Comparison of ENCODE assay signal across 8 mouse cellular contexts in genomic region chr11:104233101-104233500, GRCm38 (mm10). TPM values are rescaled to one million over a fixed set of nuclear protein-coding genes. Genes with fewer than 3 reads are reported as not detected.
A peak's percentile ranks its signal among the peaks of the same experiment; 100 is the strongest.
DNase-seq lines count a peak whose midpoint lies in the region; ATAC-seq and TF ChIP-seq lines count a peak whose summit lies in the region.
"Had no signal": no experiment of that assay in that cellular context is flagged by ENCODE, and none has a peak within 500 bp of the region (broad histone marks: within the 10 kb centered on the region; RNA-seq: fewer than 3 reads in every experiment).

No protein-coding gene starts in this region.

- H3K36me3 ChIP-seq in forebrain, embryonic 11.5 days (ENCODE audit: control insufficient read depth, insufficient read depth, low read length): no peaks in the 10 kb centered on the region
- no peaks in the 10 kb centered on the region for H3K36me3 ChIP-seq in limb, embryonic 10.5 days
- H3K36me3 ChIP-seq in stomach, embryonic 14.5 days (ENCODE audit: control insufficient read depth, insufficient read depth, low read length): no peaks in the 10 kb centered on the region
- H3K36me3 ChIP-seq: liver, embryonic 13.5 days had no signal

- H3K4me3 ChIP-seq in lung, adult 2 months (replicated peaks; ENCODE audit: extremely low read depth, low read depth, low read length): peak overlapping the region; percentile 78
- peak overlapping the region; percentile 54 for H3K4me3 ChIP-seq in forebrain, embryonic 11.5 days (ENCODE audit: low read depth, low read length)
- H3K4me3 ChIP-seq in limb, embryonic 10.5 days: peak overlapping the region; percentile 69; the same call in 1 of the 2 replicates
- H3K4me3 ChIP-seq in stomach, embryonic 14.5 days (ENCODE audit: low read depth, low read length): peak overlapping the region; percentile 43; the same call in 1 of the 2 replicates

- no peak for TF ChIP-seq POLR2A in lung, adult 2 months (IDR thresholded peaks at IDR 0.05; ENCODE audit: borderline replicate concordance, extremely low read depth, low read depth, low read length)

- no peak for TF ChIP-seq CTCF in lung, adult 2 months (IDR thresholded peaks at IDR 0.05; ENCODE audit: insufficient read depth, low read length)

- peaks cover 16% of the 10 kb centered on the region for H3K4me1 ChIP-seq in lung, adult 2 months (ENCODE audit: control insufficient read depth, insufficient read depth, low read length)
- peaks cover 11% of the 10 kb centered on the region for H3K4me1 ChIP-seq in forebrain, embryonic 11.5 days (replicated peaks; ENCODE audit: control insufficient read depth, insufficient read depth, low read length)
- H3K4me1 ChIP-seq in limb, embryonic 10.5 days: peaks cover 38% of the 10 kb centered on the region
- H3K4me1 ChIP-seq in stomach, embryonic 14.5 days (ENCODE audit: control insufficient read depth, insufficient read depth, low read length): peaks cover 13% of the 10 kb centered on the region; the same call in 1 of the 2 replicates

- no peak overlapping the region for H3K27ac ChIP-seq in forebrain, embryonic 11.5 days (ENCODE audit: low read depth, low read length)
- H3K27ac ChIP-seq in limb, embryonic 10.5 days: no peak overlapping the region
- H3K27ac ChIP-seq in stomach, embryonic 14.5 days (ENCODE audit: low read length): no peak overlapping the region
- H3K27ac ChIP-seq: liver, embryonic 13.5 days had no signal

- H3K9ac ChIP-seq in forebrain, embryonic 11.5 days (ENCODE audit: low read length): no peak overlapping the region; the same call in 1 of the 2 replicates
- H3K9ac ChIP-seq in stomach, embryonic 14.5 days (replicated peaks; ENCODE audit: low read depth, low read length): no peak overlapping the region
- H3K9ac ChIP-seq: liver, embryonic 13.5 days had no signal

- no peak for ATAC-seq in forebrain, embryonic 11.5 days (replicated peaks; ENCODE audit: low FRiP score)
- no peak for ATAC-seq in stomach, embryonic 14.5 days (ENCODE audit: insufficient number of reproducible peaks, insufficient read depth, low FRiP score, low read depth)

- H3K9me3 ChIP-seq in forebrain, embryonic 11.5 days (ENCODE audit: control insufficient read depth, low read length): no peaks in the 10 kb centered on the region
- no peaks in the 10 kb centered on the region for H3K9me3 ChIP-seq in limb, embryonic 10.5 days (replicated peaks)
- H3K9me3 ChIP-seq in stomach, embryonic 14.5 days (ENCODE audit: control insufficient read depth, low read depth, low read length): no peaks in the 10 kb centered on the region
- H3K9me3 ChIP-seq: liver, embryonic 13.5 days had no signal

- 7% methylated on average over 10 of the region's 10 CpGs for WGBS in lung, adult 2 months
- under 1% methylated on average over 10 of the region's 10 CpGs for WGBS in forebrain, embryonic 11.5 days
- under 1% methylated on average over 10 of the region's 10 CpGs for WGBS in limb, embryonic 10.5 days
- WGBS in stomach, embryonic 14.5 days: 2% methylated on average over 10 of the region's 10 CpGs

- H3K4me2 ChIP-seq in forebrain, embryonic 11.5 days (ENCODE audit: low read depth, low read length, severe bottlenecking): peak overlapping the region; percentile 94
- peak overlapping the region; percentile 98; the same call in 1 of the 2 replicates for H3K4me2 ChIP-seq in stomach, embryonic 14.5 days (replicated peaks; ENCODE audit: low read depth, low read length)

- no peak for DNase-seq in lung, adult 2 months
- no peak for DNase-seq in lung, postnatal 10 days
- DNase-seq in forebrain, embryonic 11.5 days (ENCODE audit: low spot score): peak; percentile 59
- DNase-seq in limb, embryonic 10.5 days (ENCODE audit: low spot score): peak; percentile 37
- DNase-seq in cerebellum, adult 9-10 months: no peak
- no peak for DNase-seq in thymus, postnatal 0 days (ENCODE audit: low spot score)
- DNase-seq: liver, embryonic 13.5 days had no signal

- H3K27me3 ChIP-seq in forebrain, embryonic 11.5 days (ENCODE audit: control insufficient read depth, insufficient read depth, low read length): peaks cover 45% of the 10 kb centered on the region
- peaks cover 86% of the 10 kb centered on the region for H3K27me3 ChIP-seq in limb, embryonic 10.5 days (ENCODE audit: low read depth, poor library complexity, severe bottlenecking)
- H3K27me3 ChIP-seq in stomach, embryonic 14.5 days (ENCODE audit: control insufficient read depth, insufficient read depth, low read length): peaks cover 33% of the 10 kb centered on the region; the same call in 1 of the 2 replicates

RNA-seq across cellular contexts. Expression of gene Mapt, which starts 1.9 kb away (rescaled TPM):
- polyA plus RNA-seq in lung, adult 2 months (2012; rRNA removed): 55.3 and 77.9 TPM in 2 replicates
- 33.0 and 43.1 TPM in 2 replicates for polyA plus RNA-seq in forebrain, embryonic 11.5 days (2014; fragmentation: Nextera tagmentation; extraction: Ambion mirVana)
- polyA plus RNA-seq in limb, embryonic 10.5 days (2016; fragmentation: Nextera tagmentation; extraction: Ambion mirVana): 0.95 and 0.97 TPM in 2 replicates
- 17.5 and 18.5 TPM in 2 replicates for polyA plus RNA-seq in stomach, embryonic 14.5 days (2014; fragmentation: Nextera tagmentation; extraction: Ambion mirVana)
- 0.41 and 0.61 TPM in 2 replicates for polyA plus RNA-seq in thymus, postnatal 0 days (2015; fragmentation: Nextera tagmentation; extraction: Ambion mirVana)

RNA-seq across cellular contexts. Expression of gene Sppl2c, which starts 47.0 kb away (rescaled TPM):
- polyA plus RNA-seq in lung, adult 2 months (2012; rRNA removed): 0.05 TPM in 1 of 2 replicates, not detected in the other
- not detected in 2 replicates for polyA plus RNA-seq in forebrain, embryonic 11.5 days (2014; fragmentation: Nextera tagmentation; extraction: Ambion mirVana)
- polyA plus RNA-seq in limb, embryonic 10.5 days (2016; fragmentation: Nextera tagmentation; extraction: Ambion mirVana): not detected in 2 replicates
- not detected in 2 replicates for polyA plus RNA-seq in stomach, embryonic 14.5 days (2014; fragmentation: Nextera tagmentation; extraction: Ambion mirVana)
- not detected in 2 replicates for polyA plus RNA-seq in thymus, postnatal 0 days (2015; fragmentation: Nextera tagmentation; extraction: Ambion mirVana)
- polyA plus RNA-seq: liver, embryonic 13.5 days had no signal

Comparison
In these comparisons a context has a peak if more than half of its experiments do, and no peak if none do; other contexts are left out.
1. DNase-seq: peak in forebrain, embryonic 11.5 days (single experiment) and limb, embryonic 10.5 days (single experiment); none in lung, adult 2 months (single experiment), lung, postnatal 10 days (single experiment), cerebellum, adult 9-10 months (single experiment) and thymus, postnatal 0 days (single experiment).
2. Peak in every context shown above with its lines, with median percentiles within 50 percentile points of each other: H3K4me3 ChIP-seq.